Mouse (Mus musculus) splenic B cell, adult 2 months (primary cell): ENCODE data around the gene Gm20388.

Source experiments
- DNase-seq: peaks from one replicate; pipeline ENCODE4 v3.0.0-alpha.2; 2011; ENCODE audit warnings: low read depth, low spot score
- H3K27me3 ChIP-seq: 2 replicates; pipeline ENCODE4 v1.6.1; 2012; ENCODE audit warnings: mild to moderate bottlenecking, low read length, moderate library complexity, mixed read lengths; ENCODE audit not compliant: control insufficient read depth, poor library complexity, insufficient read depth, severe bottlenecking
- H3K36me3 ChIP-seq: 2 replicates; pipeline ENCODE4 v1.6.1; 2012; ENCODE audit warnings: mild to moderate bottlenecking, low read length, moderate library complexity, mixed read lengths; ENCODE audit not compliant: control insufficient read depth, poor library complexity, insufficient read depth, severe bottlenecking

Gm20388 gene

GRCm38 (mm10) chr8:120119429-120119828 is 208.8 kb downstream of the Gm20388 start:
- DNase-seq: no peak
- H3K27me3 ChIP-seq: peaks cover 3% of the 10 kb centered on the region; the same call in 1 of the 2 replicates
- H3K36me3 ChIP-seq: no peaks in the 10 kb centered on the region

DNA sequence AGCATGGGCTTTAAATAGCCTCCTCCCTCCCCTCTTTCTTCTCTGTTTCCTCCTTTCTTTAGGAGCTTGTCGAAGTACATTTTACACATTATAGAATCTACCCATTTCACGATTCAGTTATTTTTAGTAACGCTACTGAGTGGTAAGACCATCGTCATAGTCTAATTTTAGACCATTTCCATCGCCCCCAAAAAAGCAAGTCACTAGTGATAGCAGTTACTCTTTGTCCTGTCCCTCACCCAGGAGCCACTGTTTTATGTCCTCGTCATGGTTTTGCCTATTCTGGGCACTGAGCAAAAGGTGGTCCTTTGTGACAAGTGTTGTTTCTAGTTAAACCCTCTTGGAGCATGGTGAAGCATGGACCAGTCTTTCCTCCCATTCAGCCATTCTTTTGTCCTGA is 209.3 kb downstream of the Gm20388 start:
- no peak for DNase-seq
- H3K27me3 ChIP-seq: no peaks in the 10 kb centered on the region

GRCm38 (mm10) chr8:120120951-120121350 is 210.3 kb downstream of the Gm20388 start:
- no peaks in the 10 kb centered on the region for H3K27me3 ChIP-seq
- H3K36me3 ChIP-seq: no peaks in the 10 kb centered on the region
- DNase-seq: no peak

More for the DNA sequence above, 209.3 kb downstream of the Gm20388 start:
- H3K36me3 ChIP-seq: no peaks in the 10 kb centered on the region

DNA sequence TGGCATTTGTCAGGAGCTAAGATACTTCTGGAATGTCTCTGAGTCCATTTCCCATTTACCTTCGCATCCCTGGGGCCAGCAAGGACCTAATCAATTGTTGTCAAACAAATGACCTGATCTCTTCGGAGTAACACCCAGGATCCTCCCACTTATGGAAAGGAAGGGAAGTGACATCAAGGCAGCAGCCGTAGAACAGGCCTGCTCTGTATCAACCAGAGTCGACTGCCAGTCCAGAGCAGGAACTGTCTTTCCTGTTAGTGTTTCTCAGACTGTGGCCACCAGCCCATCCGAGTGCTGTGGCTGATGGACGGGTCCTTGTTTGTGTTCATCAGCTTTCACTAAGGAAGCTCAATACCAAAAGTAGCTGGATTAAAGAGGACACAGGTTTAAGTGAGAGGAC is 213.6 kb downstream of the Gm20388 start:
- Histone ChIP-seq H3K36me3 (no peaks in the 10 kb centered on the region), H3K27me3 (no peaks in the 10 kb centered on the region)
- DNase-seq: no peak

GRCm38 (mm10) chr8:120124836-120125389 is 214.3 kb downstream of the Gm20388 start:
- no peak for DNase-seq
- Histone ChIP-seq H3K36me3 (no peaks in the 10 kb centered on the region), H3K27me3 (no peaks in the 10 kb centered on the region)

- Histone ChIP-seq H3K36me3 (no peaks in the 10 kb centered on the region), H3K27me3 (no peaks in the 10 kb centered on the region)
- no peak for DNase-seq
Observed at GRCm38 (mm10) chr8:120126357-120127161, 215.9 kb downstream of the Gm20388 start.

DNA sequence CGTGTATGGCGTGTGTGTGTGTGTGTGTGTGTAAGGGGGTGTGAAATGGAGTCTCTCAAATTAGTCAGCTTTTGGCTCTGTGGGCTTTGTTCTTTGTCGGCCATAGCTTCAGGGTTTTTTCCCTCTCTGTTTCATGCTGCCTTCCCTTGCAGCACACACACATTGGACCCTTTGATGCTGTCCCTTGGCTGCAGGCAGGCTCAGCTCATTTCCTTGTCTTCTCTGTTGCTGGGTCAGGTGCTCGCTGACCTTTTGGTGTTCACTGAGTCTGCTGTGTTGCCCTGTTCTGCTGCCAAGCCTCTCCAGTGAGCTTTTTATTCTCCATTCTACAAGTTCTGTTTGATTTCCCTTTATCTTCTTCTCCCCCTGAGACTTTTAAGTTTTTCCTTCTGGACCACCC is 218.9 kb downstream of the Gm20388 start:
- Histone ChIP-seq H3K36me3 (no peaks in the 10 kb centered on the region), H3K27me3 (no peaks in the 10 kb centered on the region)
- DNase-seq: no peak

DNA sequence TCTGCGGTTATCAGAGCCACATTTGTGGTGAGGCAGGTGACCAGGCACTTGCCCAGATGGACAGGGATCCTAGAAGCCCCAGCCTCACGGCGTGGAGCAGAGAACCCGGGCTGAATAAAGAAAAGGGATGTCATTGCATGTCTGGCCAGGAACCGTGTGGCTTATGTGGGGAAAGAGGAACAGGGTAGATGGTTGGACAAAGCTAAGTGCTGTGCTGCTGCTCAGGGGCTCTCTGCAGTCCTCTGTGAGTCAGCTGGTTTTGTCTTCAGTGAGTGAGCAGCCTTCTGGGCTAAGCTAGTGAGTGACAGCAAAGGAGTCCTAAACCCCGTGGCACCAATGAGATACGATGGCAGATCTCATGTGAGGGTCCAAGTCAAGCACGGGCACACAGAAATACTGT is 220.5 kb downstream of the Gm20388 start:
- no peaks in the 10 kb centered on the region for H3K27me3 ChIP-seq
- no peaks in the 10 kb centered on the region for H3K36me3 ChIP-seq
- DNase-seq: no peak

- no peak for DNase-seq
Observed at GRCm38 (mm10) chr8:120133169-120133568, 222.5 kb downstream of the Gm20388 start.

DNA sequence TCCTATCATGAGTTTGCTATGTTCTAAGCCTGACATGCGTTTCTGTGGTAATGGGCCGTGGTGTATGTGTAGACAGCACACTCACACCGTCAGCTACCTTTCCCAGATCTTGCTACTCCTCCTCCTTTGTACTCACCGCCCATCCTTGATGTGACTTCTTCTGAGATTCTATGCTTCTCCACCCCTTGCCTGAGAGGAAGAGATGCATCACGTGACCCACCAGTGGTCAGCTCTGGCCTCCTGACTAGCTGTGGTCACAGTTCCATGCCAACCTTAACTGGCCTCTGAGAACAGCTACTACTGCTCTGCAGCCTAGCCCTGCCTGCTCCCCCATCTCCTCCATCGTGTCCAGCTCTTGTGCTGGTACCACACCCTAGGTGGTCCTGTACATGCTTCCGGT is 225.0 kb downstream of the Gm20388 start:
- no peak for DNase-seq

More at GRCm38 (mm10) chr8:120133169-120133568, 222.5 kb downstream of the Gm20388 start:
- Histone ChIP-seq H3K27me3 (no peaks in the 10 kb centered on the region), H3K36me3 (no peaks in the 10 kb centered on the region)

DNA sequence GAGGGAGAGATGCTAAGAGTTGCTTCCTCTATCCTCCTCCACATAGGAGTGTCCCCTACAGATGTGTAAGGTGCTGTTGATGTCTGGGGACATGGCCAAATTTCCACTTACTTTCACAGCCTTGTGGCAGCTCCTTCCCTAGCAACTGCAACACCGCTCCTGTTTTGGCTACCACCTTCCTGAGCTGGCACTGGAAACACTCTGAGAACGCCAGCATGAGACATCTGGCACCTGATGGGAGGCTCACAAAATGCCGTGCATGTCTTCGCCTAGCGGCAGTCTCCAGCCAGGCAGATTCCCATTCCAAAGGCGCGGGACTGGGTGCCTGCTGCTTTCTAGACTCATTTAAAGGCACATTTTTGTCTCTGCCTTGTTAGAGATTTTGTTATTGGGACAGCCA is 226.0 kb downstream of the Gm20388 start:
- Histone ChIP-seq H3K27me3 (no peaks in the 10 kb centered on the region), H3K36me3 (no peaks in the 10 kb centered on the region)
- DNase-seq: no peak

More for the DNA sequence above, 225.0 kb downstream of the Gm20388 start:
- Histone ChIP-seq H3K36me3 (no peaks in the 10 kb centered on the region), H3K27me3 (no peaks in the 10 kb centered on the region)

GRCm38 (mm10) chr8:120138958-120139357 is 228.3 kb downstream of the Gm20388 start:
- Histone ChIP-seq H3K36me3 (no peaks in the 10 kb centered on the region), H3K27me3 (no peaks in the 10 kb centered on the region)
- no peak for DNase-seq

- Histone ChIP-seq H3K27me3 (no peaks in the 10 kb centered on the region), H3K36me3 (no peaks in the 10 kb centered on the region)
- DNase-seq: no peak
Observed at GRCm38 (mm10) chr8:120140769-120141168, 230.1 kb downstream of the Gm20388 start.

DNA sequence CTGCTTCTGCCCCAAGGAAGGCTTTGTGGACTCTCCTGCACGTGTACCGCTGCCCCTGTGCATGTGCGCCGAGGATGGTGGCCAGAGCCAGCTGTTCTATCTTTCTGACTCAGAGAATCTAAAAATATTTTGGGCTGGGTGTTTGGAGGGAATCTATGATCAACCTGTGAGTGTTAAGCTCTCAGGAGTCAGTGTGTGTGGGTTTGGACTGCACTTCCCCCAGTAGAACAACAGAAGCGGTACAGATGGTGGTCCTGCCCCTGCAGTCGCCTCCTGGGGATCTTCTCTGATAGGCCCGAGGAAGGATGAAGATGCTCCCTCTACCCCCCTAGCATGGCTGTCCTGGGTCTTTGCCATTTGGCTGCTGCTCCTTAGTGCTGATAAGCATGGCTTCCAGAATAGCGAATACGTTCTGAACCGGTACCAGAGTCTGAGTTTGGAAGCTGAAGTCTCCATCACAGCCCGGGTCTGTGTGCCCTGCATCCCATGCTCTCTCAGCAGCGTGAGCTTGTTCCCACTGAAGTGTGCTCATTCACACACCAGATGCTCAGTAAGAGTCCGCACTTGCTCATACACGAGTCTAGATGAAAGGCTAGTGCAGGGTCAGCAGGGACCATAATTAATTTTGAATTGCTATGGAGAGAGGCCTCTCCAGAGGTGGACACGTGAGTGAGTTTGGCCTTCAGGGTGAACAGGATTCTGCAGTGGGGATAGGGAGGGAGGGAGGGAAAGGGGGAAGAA is 233.4 kb downstream of the Gm20388 start:
- Histone ChIP-seq H3K27me3 (no peaks in the 10 kb centered on the region), H3K36me3 (no peaks in the 10 kb centered on the region)
- no peak for DNase-seq

DNA sequence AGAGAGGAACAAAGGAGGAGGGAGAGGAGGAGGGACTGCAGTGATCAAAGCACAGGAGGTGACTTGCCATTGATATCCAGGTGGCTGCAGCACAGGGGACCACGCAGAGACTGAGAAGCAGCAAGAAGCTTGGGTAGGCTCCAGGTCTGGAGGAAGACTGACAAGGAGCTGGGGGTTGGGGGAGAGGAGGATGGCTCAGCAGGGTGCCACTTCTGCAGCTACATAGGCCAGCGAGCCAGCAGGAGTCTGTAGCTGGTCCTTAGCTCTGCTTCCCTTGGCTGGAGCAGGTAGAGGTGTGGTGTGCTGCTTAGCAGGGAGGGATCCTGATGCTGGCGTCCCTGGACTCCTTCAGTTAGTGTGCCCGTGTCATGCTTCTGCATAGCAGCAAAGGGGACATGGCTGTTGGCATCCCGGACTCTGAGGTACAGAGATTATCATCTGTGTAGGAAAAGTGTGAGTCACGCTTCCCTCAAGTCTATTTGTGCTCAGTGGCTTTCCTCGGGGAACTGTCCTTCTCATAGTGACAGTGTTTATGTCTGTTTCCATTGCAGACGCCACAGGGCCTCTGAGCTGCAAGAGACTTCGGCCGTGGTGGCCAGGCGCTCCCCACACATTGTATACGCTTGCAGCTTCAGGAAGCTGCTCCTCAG is 234.1 kb downstream of the Gm20388 start:
- Histone ChIP-seq H3K36me3 (no peaks in the 10 kb centered on the region), H3K27me3 (no peaks in the 10 kb centered on the region)
- no peak for DNase-seq
